In the genomic region with DNA sequence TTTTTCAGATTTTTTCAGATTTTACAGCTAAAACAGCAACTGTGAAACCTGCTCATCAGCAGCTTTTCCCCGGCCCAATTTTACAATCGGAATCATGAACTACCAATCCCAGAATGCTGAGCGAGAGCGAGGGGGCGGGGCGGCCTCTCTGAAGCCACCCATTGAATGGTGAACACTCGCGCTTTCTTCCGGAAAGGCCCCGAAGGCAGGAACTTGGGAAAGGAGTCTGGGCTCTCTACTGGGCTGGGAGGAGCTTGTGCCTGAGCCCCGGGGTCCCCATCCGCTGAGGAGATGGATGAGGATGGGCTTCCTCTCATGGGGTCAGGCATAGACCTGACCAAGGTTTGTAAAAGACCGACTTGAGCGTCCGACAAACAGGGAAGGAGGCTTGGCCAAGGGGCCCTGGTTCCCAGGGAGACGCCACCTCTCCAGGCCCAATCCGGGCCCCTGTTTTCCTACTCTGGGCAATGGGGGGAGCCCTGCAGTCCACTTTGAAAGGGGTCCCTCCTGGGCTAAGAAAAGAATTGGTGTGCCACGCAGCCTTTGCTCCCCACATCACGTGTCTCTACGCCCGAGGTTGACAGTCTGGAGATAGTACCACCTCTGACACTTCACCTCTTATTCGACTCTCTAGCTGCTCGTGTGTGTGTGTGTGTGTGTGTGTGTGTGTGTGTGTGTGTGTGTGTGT, we compare ENCODE assay signal across 8 mouse cellular contexts. TPM values are rescaled to one million over a fixed set of nuclear protein-coding genes. Genes with fewer than 3 reads are reported as not detected.
A peak's percentile ranks its signal among the peaks of the same experiment; 100 is the strongest.
DNase-seq lines count a peak whose midpoint lies in the region; ATAC-seq and TF ChIP-seq lines count a peak whose summit lies in the region.

A gene (plus strand): TSS at position 143 of the 688 bp plus-strand sequence.

- peak within 1 kb of the TSS; percentile 23; the same call in 1 of the 2 replicates for H3K27ac ChIP-seq in CH12.LX (ENCODE audit: insufficient read depth, low read depth)
- 0 out of 2 replicates have a peak within 1 kb of the TSS, but pooled peaks have one; percentile 47 for H3K27ac ChIP-seq in forebrain, embryonic 11.5 days (ENCODE audit: low read depth, low read length)
- H3K27ac ChIP-seq in heart, embryonic 16.5 days (ENCODE audit: low read length): peak within 1 kb of the TSS; percentile 26
- H3K27ac ChIP-seq in liver, embryonic 15.5 days (replicated peaks): peak within 1 kb of the TSS; percentile 65
- H3K27ac ChIP-seq in neural tube, embryonic 12.5 days: no peak within 1 kb of the TSS; the same call in 1 of the 2 replicates

- dilution Hi-C loops in CH12.LX (cut with MboI; ENCODE audit: extremely low pct_ligation_motif_present, extremely low pct_unique_long_range_greater_than_20kb, low sequenced_read_pairs): no loop called here

- DNase-seq in CH12.LX (ENCODE audit: extremely low read depth): peak; percentile 92
- DNase-seq in c-Kit-positive CD71-positive TER-119-negative erythroid progenitor cells, embryonic 14.5 days (ENCODE audit: low read depth): peak; percentile 82
- DNase-seq in forebrain, embryonic 11.5 days (ENCODE audit: low spot score): peak; percentile 94
- DNase-seq in kidney, postnatal 36 days: peak; percentile 95 to 97
- peak; percentile 89 for DNase-seq in telencephalon, adult 2 months (ENCODE audit: low read depth, low spot score)

- in situ Hi-C loops in CH12.LX (cut with MboI; ENCODE audit: low pct_ligation_motif_present, low pct_unique_long_range_greater_than_20kb, low sequenced_read_pairs): no loop called here

- TF ChIP-seq POLR2A in CH12.LX (IDR thresholded peaks at IDR 0.05; ENCODE audit: low read depth, low read length): peak; percentile 90

- H3K4me2 ChIP-seq in CH12.LX (ENCODE audit: insufficient read depth, low read depth, poor library complexity, severe bottlenecking): peak within 1 kb of the TSS; percentile 89
- H3K4me2 ChIP-seq in forebrain, embryonic 11.5 days (ENCODE audit: low read depth, low read length, severe bottlenecking): peak within 1 kb of the TSS; percentile 63
- peak within 1 kb of the TSS; percentile 66 for H3K4me2 ChIP-seq in heart, embryonic 16.5 days (ENCODE audit: low read depth, low read length)
- peak within 1 kb of the TSS; percentile 87 for H3K4me2 ChIP-seq in liver, embryonic 15.5 days
- peak within 1 kb of the TSS; percentile 65 for H3K4me2 ChIP-seq in neural tube, embryonic 12.5 days (replicated peaks)

- 2% methylated on average over 22 of the region's 23 CpGs for WGBS in forebrain, embryonic 11.5 days
- WGBS in heart, embryonic 16.5 days: 2% methylated on average over 23 of the region's 23 CpGs
- under 1% methylated on average over 23 of the region's 23 CpGs for WGBS in liver, embryonic 15.5 days (ENCODE audit: insufficient replicate concordance)
- 2% methylated on average over 23 of the region's 23 CpGs for WGBS in neural tube, embryonic 12.5 days

- no peak for TF ChIP-seq RAD21 in CH12.LX (IDR thresholded peaks at IDR 0.05; ENCODE audit: low read depth, low read length)

- no peak for TF ChIP-seq CTCF in CH12.LX (conservative IDR thresholded peaks at IDR 0.05 in 1 of 2, IDR thresholded peaks at IDR 0.05 in 1 of 2; ENCODE audit: low read depth in 2 of 2, low read length in 2 of 2)

- peaks cover 11 to 29% of the 10 kb centered on the region in 2 experiments for H3K36me3 ChIP-seq in CH12.LX (replicated peaks in 1 of 2; ENCODE audit: control insufficient read depth in 1 of 2, insufficient read depth in 1 of 2, low read length in 1 of 2)
- no peaks in the 10 kb centered on the region for H3K36me3 ChIP-seq in forebrain, embryonic 11.5 days (ENCODE audit: control insufficient read depth, insufficient read depth, low read length)
- H3K36me3 ChIP-seq in heart, embryonic 16.5 days (ENCODE audit: control insufficient read depth, insufficient read depth): peaks cover 4% of the 10 kb centered on the region; the same call in 1 of the 2 replicates
- H3K36me3 ChIP-seq in liver, embryonic 15.5 days (replicated peaks): 0 out of 2 replicates have a peak, but pooled peaks cover 6% of the 10 kb centered on the region
- peaks cover 8% of the 10 kb centered on the region; the same call in 1 of the 2 replicates for H3K36me3 ChIP-seq in neural tube, embryonic 12.5 days

- H3K79me2 ChIP-seq in CH12.LX (replicated peaks; ENCODE audit: control insufficient read depth, extremely low read depth, insufficient read depth, poor library complexity, severe bottlenecking): 0 out of 2 replicates have a peak, but pooled peaks cover 3% of the 10 kb centered on the region

- no peaks in the 10 kb centered on the region for H3K9me3 ChIP-seq in CH12.LX (replicated peaks; ENCODE audit: low read length)
- no peaks in the 10 kb centered on the region for H3K9me3 ChIP-seq in forebrain, embryonic 11.5 days (ENCODE audit: control insufficient read depth, low read length)
- H3K9me3 ChIP-seq in heart, embryonic 16.5 days (replicated peaks; ENCODE audit: control insufficient read depth, low read length): no peaks in the 10 kb centered on the region
- H3K9me3 ChIP-seq in liver, embryonic 15.5 days (replicated peaks): no peaks in the 10 kb centered on the region
- H3K9me3 ChIP-seq in neural tube, embryonic 12.5 days: no peaks in the 10 kb centered on the region

- no peaks in the 10 kb centered on the region for H3K27me3 ChIP-seq in CH12.LX (replicated peaks)
- no peaks in the 10 kb centered on the region for H3K27me3 ChIP-seq in forebrain, embryonic 11.5 days (ENCODE audit: control insufficient read depth, insufficient read depth, low read length)
- no peaks in the 10 kb centered on the region for H3K27me3 ChIP-seq in heart, embryonic 16.5 days (ENCODE audit: control insufficient read depth, insufficient read depth, low read length)
- no peaks in the 10 kb centered on the region for H3K27me3 ChIP-seq in liver, embryonic 15.5 days
- no peaks in the 10 kb centered on the region for H3K27me3 ChIP-seq in neural tube, embryonic 12.5 days (replicated peaks)

- H3K4me3 ChIP-seq in CH12.LX (replicated peaks in 1 of 3; ENCODE audit: low read depth in 2 of 3, low read length in 2 of 3, poor library complexity in 1 of 3): peak within 1 kb of the TSS; percentile 78 to 84 (median 80)
- peak within 1 kb of the TSS; percentile 53 for H3K4me3 ChIP-seq in forebrain, embryonic 11.5 days (ENCODE audit: low read depth, low read length)
- peak within 1 kb of the TSS; percentile 61 for H3K4me3 ChIP-seq in heart, embryonic 16.5 days (ENCODE audit: low read length)
- peak within 1 kb of the TSS; percentile 81 for H3K4me3 ChIP-seq in liver, embryonic 15.5 days (replicated peaks)
- peak within 1 kb of the TSS; percentile 56 for H3K4me3 ChIP-seq in neural tube, embryonic 12.5 days

- TF ChIP-seq EP300 in CH12.LX (IDR thresholded peaks at IDR 0.05; ENCODE audit: low read length): no peak

- peak within 1 kb of the TSS; percentile 87 for H3K9ac ChIP-seq in CH12.LX (ENCODE audit: insufficient read depth, low read depth)
- peak within 1 kb of the TSS; percentile 73 for H3K9ac ChIP-seq in forebrain, embryonic 11.5 days (ENCODE audit: low read length)
- peak within 1 kb of the TSS; percentile 74 for H3K9ac ChIP-seq in heart, embryonic 16.5 days (ENCODE audit: low read length)
- H3K9ac ChIP-seq in liver, embryonic 15.5 days: peak within 1 kb of the TSS; percentile 74
- H3K9ac ChIP-seq in neural tube, embryonic 12.5 days: peak within 1 kb of the TSS; percentile 68

- peaks cover 2 to 17% of the 10 kb centered on the region in 2 experiments; a peak in 2 of 4 replicates for H3K4me1 ChIP-seq in CH12.LX (ENCODE audit: control insufficient read depth in 1 of 2, insufficient read depth in 2 of 2)
- no peaks in the 10 kb centered on the region for H3K4me1 ChIP-seq in forebrain, embryonic 11.5 days (replicated peaks; ENCODE audit: control insufficient read depth, insufficient read depth, low read length)
- H3K4me1 ChIP-seq in heart, embryonic 16.5 days (ENCODE audit: control insufficient read depth, insufficient read depth, low read length): peaks cover 3% of the 10 kb centered on the region
- peaks cover 17% of the 10 kb centered on the region for H3K4me1 ChIP-seq in liver, embryonic 15.5 days (replicated peaks)
- H3K4me1 ChIP-seq in neural tube, embryonic 12.5 days: peaks cover 3% of the 10 kb centered on the region

- peak; percentile 99 for ATAC-seq in forebrain, embryonic 11.5 days (replicated peaks; ENCODE audit: low FRiP score)
- peak; percentile 98 for ATAC-seq in heart, embryonic 16.5 days (replicated peaks; ENCODE audit: extremely low read depth, insufficient read depth, low FRiP score)
- ATAC-seq in liver, embryonic 15.5 days (ENCODE audit: insufficient read depth): peak; percentile 94
- peak; percentile 99 for ATAC-seq in neural tube, embryonic 12.5 days (ENCODE audit: low FRiP score, low read depth)

TF ChIP-seq in CH12.LX, 34 proteins besides CTCF, POLR2A, EP300 and RAD21 (continues in another document):
- TF ChIP-seq TBP (conservative IDR thresholded peaks at IDR 0.05; ENCODE audit: low read depth, low read length) (peak; percentile 70; the same call in 1 of the 2 replicates), UBTF (IDR thresholded peaks at IDR 0.05; ENCODE audit: low read depth, low read length) (no peak), TCF12 (IDR thresholded peaks at IDR 0.05; ENCODE audit: low read depth, low read length) (peak; percentile 68), MYC (IDR thresholded peaks at IDR 0.05; ENCODE audit: low read depth, low read length) (no peak), HCFC1 (IDR thresholded peaks at IDR 0.05; ENCODE audit: low read depth, low read length) (peak; percentile 93), GABPA (IDR thresholded peaks at IDR 0.05; ENCODE audit: insufficient replicate concordance, low read depth, low read length) (no peak; the same call in 1 of the 2 replicates), SIN3A (IDR thresholded peaks at IDR 0.05; ENCODE audit: low read length) (peak; percentile 55), ELF1 (IDR thresholded peaks at IDR 0.05; ENCODE audit: low read depth, low read length) (peak; percentile 94), MXI1 (IDR thresholded peaks at IDR 0.05; ENCODE audit: low read depth, low read length) (peak; percentile 73; the same call in 1 of the 2 replicates), NELFE (IDR thresholded peaks at IDR 0.05; ENCODE audit: low read depth, low read length) (peak; percentile 85), CHD2 (IDR thresholded peaks at IDR 0.05; ENCODE audit: low read length) (peak; percentile 90), MAZ (IDR thresholded peaks at IDR 0.05; ENCODE audit: low read depth, low read length) (peak; percentile 30; the same call in 1 of the 2 replicates), ZMIZ1 (IDR thresholded peaks at IDR 0.05; ENCODE audit: low read depth, low read length) (peak; percentile 52)

RNA-seq across cellular contexts. Expression of the gene that starts here (rescaled TPM):
- total RNA-seq in CH12.LX (2012; rRNA removed) (59.3 and 65.4 TPM in 2 replicates), CH12.LX (2014; rRNA removed) (129 and 134 TPM in 2 replicates)
- polyA plus RNA-seq in CH12.LX (2012; ENCODE audit: insufficient read length, low read depth): 67.8 and 71.8 TPM in 2 replicates
- polyA plus RNA-seq in forebrain, embryonic 11.5 days (2014; fragmentation: Nextera tagmentation; extraction: Ambion mirVana): 38.7 and 46.2 TPM in 2 replicates
- polyA plus RNA-seq in heart, embryonic 16.5 days (2015; fragmentation: Nextera tagmentation; extraction: Ambion mirVana): 45.9 and 47.5 TPM in 2 replicates
- polyA plus RNA-seq in liver, embryonic 15.5 days (2015; fragmentation: Nextera tagmentation; extraction: Ambion mirVana): 24.6 and 25.6 TPM in 2 replicates
- 40.2 and 41.9 TPM in 2 replicates for polyA plus RNA-seq in neural tube, embryonic 12.5 days (2016; fragmentation: Nextera tagmentation; extraction: Ambion mirVana)
